Mouse (Mus musculus) forebrain, embryonic 10.5 days (tissue): ENCODE data around the gene Olfm3. TPM values are rescaled to one million over a fixed set of nuclear protein-coding genes. Genes with fewer than 3 reads are reported as not detected.

Experiments used
- DNase-seq: peaks from one replicate; pipeline ENCODE4 v3.0.0-alpha.2; 2017; ENCODE audit warnings: low spot score; ENCODE audit errors: extremely low spot score
- H3K27ac ChIP-seq: fragments of 300-500 bp; sonication (generic); 2 replicates; pipeline ENCODE4 v1.5.1; 2016; ENCODE audit warnings: mild to moderate bottlenecking
- H3K27me3 ChIP-seq: fragments of 300-500 bp; sonication (generic); 2 replicates; pipeline ENCODE4 v1.6.1; 2016; ENCODE audit warnings: mild to moderate bottlenecking; ENCODE audit not compliant: poor library complexity, severe bottlenecking
- H3K36me3 ChIP-seq: fragments of 300-500 bp; sonication (generic); replicated peaks from 2 replicates; pipeline ENCODE4 v1.6.1; 2016; ENCODE audit warnings: mild to moderate bottlenecking, moderate library complexity
- H3K4me1 ChIP-seq: fragments of 300-500 bp; sonication (generic); 2 replicates; pipeline ENCODE4 v1.6.1; 2016
- H3K4me3 ChIP-seq: fragments of 300-500 bp; sonication (generic); 2 replicates; pipeline ENCODE4 v1.5.1; 2016; ENCODE audit warnings: mild to moderate bottlenecking, moderate library complexity
- H3K9me3 ChIP-seq: fragments of 300-500 bp; sonication (generic); 2 replicates; pipeline ENCODE4 v1.6.1; 2016; ENCODE audit warnings: mild to moderate bottlenecking, moderate library complexity
- WGBS: fragments of 180-500 bp; shearing (Covaris S2); methylation state at CpG from one replicate; pipeline ENCODE4 v1.1.7; 2016; 5-methylcytosine and 5-hydroxymethylcytosine counted together
- polyA plus RNA-seq: library from polyadenylated mRNA; unstranded; fragments of >200 nt; fragmentation: Nextera tagmentation; extraction: Ambion mirVana; gene quantifications from 2 replicates; pipeline ENCODE4 v1.2.1, GENCODE M21; 2016

The Olfm3 gene
- polyA plus RNA-seq, 1 experiment from 2014 or later: 0.27 TPM

- H3K4me1 ChIP-seq: peaks cover 9% of the 10 kb centered on the region
- DNase-seq: no peak
- H3K9me3 ChIP-seq: no peaks in the 10 kb centered on the region
- no peaks in the 10 kb centered on the region for H3K27me3 ChIP-seq
- WGBS: 81% methylated on average over 4 of the region's 4 CpGs
- H3K36me3 ChIP-seq: no peaks in the 10 kb centered on the region
- H3K27ac ChIP-seq: no peak overlapping the region
- H3K4me3 ChIP-seq: no peak overlapping the region
Measured at GRCm38 (mm10) chr3:114962316-114963083, 58.6 kb downstream of the Olfm3 start.

GRCm38 (mm10) chr3:114971183-114971582 is 67.3 kb downstream of the Olfm3 start:
- H3K4me3 ChIP-seq: no peak overlapping the region
- H3K27me3 ChIP-seq: no peaks in the 10 kb centered on the region
- no peaks in the 10 kb centered on the region for H3K36me3 ChIP-seq
- no peak overlapping the region for H3K27ac ChIP-seq
- DNase-seq: no peak
- no peaks in the 10 kb centered on the region for H3K4me1 ChIP-seq
- H3K9me3 ChIP-seq: no peaks in the 10 kb centered on the region

- no peak overlapping the region for H3K4me3 ChIP-seq
- no peak for DNase-seq
- no peaks in the 10 kb centered on the region for H3K27me3 ChIP-seq
- H3K27ac ChIP-seq: no peak overlapping the region
- no peaks in the 10 kb centered on the region for H3K4me1 ChIP-seq
- no peaks in the 10 kb centered on the region for H3K36me3 ChIP-seq
- no peaks in the 10 kb centered on the region for H3K9me3 ChIP-seq
- WGBS: 73% methylated on average over 1 of the region's 1 CpGs
Measured at GRCm38 (mm10) chr3:114972522-114972921, 68.6 kb downstream of the Olfm3 start.

- 92% methylated on average over 2 of the region's 2 CpGs for WGBS
- Histone ChIP-seq H3K4me1 (no peaks in the 10 kb centered on the region), H3K4me3 (no peak overlapping the region), H3K36me3 (no peaks in the 10 kb centered on the region), H3K9me3 (no peaks in the 10 kb centered on the region), H3K27me3 (no peaks in the 10 kb centered on the region), H3K27ac (no peak overlapping the region)
- no peak for DNase-seq
Measured at GRCm38 (mm10) chr3:114990828-114991227, 87.0 kb downstream of the Olfm3 start.

GRCm38 (mm10) chr3:114995956-114996355 is 92.1 kb downstream of the Olfm3 start:
- Histone ChIP-seq H3K4me1 (no peaks in the 10 kb centered on the region), H3K36me3 (no peaks in the 10 kb centered on the region), H3K4me3 (no peak overlapping the region), H3K9me3 (no peaks in the 10 kb centered on the region), H3K27ac (no peak overlapping the region), H3K27me3 (no peaks in the 10 kb centered on the region)
- WGBS: 83% methylated on average over 1 of the region's 1 CpGs
- no peak for DNase-seq

- Histone ChIP-seq H3K4me3 (no peak overlapping the region), H3K9me3 (no peaks in the 10 kb centered on the region), H3K27ac (no peak overlapping the region), H3K4me1 (no peaks in the 10 kb centered on the region), H3K36me3 (no peaks in the 10 kb centered on the region), H3K27me3 (no peaks in the 10 kb centered on the region)
- no peak for DNase-seq
- WGBS: 90% methylated on average over 3 of the region's 3 CpGs
Measured at GRCm38 (mm10) chr3:115027560-115027959, 123.7 kb downstream of the Olfm3 start.

- WGBS: 89% methylated on average over 1 of the region's 1 CpGs
- Histone ChIP-seq H3K4me3 (no peak overlapping the region), H3K27me3 (no peaks in the 10 kb centered on the region), H3K27ac (no peak overlapping the region), H3K9me3 (no peaks in the 10 kb centered on the region), H3K4me1 (no peaks in the 10 kb centered on the region), H3K36me3 (no peaks in the 10 kb centered on the region)
- no peak for DNase-seq
Measured at GRCm38 (mm10) chr3:115028046-115028445, 124.2 kb downstream of the Olfm3 start.

GRCm38 (mm10) chr3:115028611-115029010 is 124.7 kb downstream of the Olfm3 start:
- H3K4me1 ChIP-seq: no peaks in the 10 kb centered on the region
- DNase-seq: no peak
- no peak overlapping the region for H3K4me3 ChIP-seq
- no peak overlapping the region for H3K27ac ChIP-seq
- H3K36me3 ChIP-seq: no peaks in the 10 kb centered on the region
- WGBS: 86% methylated on average over 1 of the region's 1 CpGs
- H3K27me3 ChIP-seq: no peaks in the 10 kb centered on the region
- no peaks in the 10 kb centered on the region for H3K9me3 ChIP-seq

GRCm38 (mm10) chr3:115049060-115049459 is 145.2 kb downstream of the Olfm3 start:
- WGBS: 89% methylated on average over 5 of the region's 5 CpGs
- no peaks in the 10 kb centered on the region for H3K36me3 ChIP-seq

GRCm38 (mm10) chr3:115064901-115065300 is 161.0 kb downstream of the Olfm3 start:
- Histone ChIP-seq H3K9me3 (no peaks in the 10 kb centered on the region), H3K27me3 (no peaks in the 10 kb centered on the region), H3K4me1 (no peaks in the 10 kb centered on the region; the same call in 1 of the 2 replicates), H3K4me3 (no peak overlapping the region), H3K27ac (no peak overlapping the region), H3K36me3 (no peaks in the 10 kb centered on the region)
- 88% methylated on average over 1 of the region's 1 CpGs for WGBS
- DNase-seq: no peak

More at GRCm38 (mm10) chr3:115049060-115049459, 145.2 kb downstream of the Olfm3 start:
- no peak overlapping the region for H3K4me3 ChIP-seq
- no peaks in the 10 kb centered on the region for H3K27me3 ChIP-seq
- DNase-seq: no peak
- H3K9me3 ChIP-seq: no peaks in the 10 kb centered on the region
- no peaks in the 10 kb centered on the region for H3K4me1 ChIP-seq
- no peak overlapping the region for H3K27ac ChIP-seq

- 26% methylated on average over 12 of the region's 12 CpGs for WGBS
- Histone ChIP-seq H3K27me3 (no peaks in the 10 kb centered on the region), H3K27ac (no peak overlapping the region; the same call in 1 of the 2 replicates), H3K4me1 (peaks cover 16% of the 10 kb centered on the region), H3K4me3 (no peak overlapping the region), H3K9me3 (no peaks in the 10 kb centered on the region), H3K36me3 (no peaks in the 10 kb centered on the region)
- peak; percentile 34 for DNase-seq
Measured at GRCm38 (mm10) chr3:115080428-115081181, 176.7 kb downstream of the Olfm3 start.

- DNase-seq: no peak
- 19% methylated on average over 2 of the region's 2 CpGs for WGBS
- no peaks in the 10 kb centered on the region for H3K36me3 ChIP-seq
Measured at GRCm38 (mm10) chr3:115081371-115081770, 177.5 kb downstream of the Olfm3 start.

GRCm38 (mm10) chr3:115082947-115083346 is 179.1 kb downstream of the Olfm3 start:
- peaks cover 16% of the 10 kb centered on the region for H3K4me1 ChIP-seq
- no peaks in the 10 kb centered on the region for H3K9me3 ChIP-seq
- H3K4me3 ChIP-seq: no peak overlapping the region
- H3K27ac ChIP-seq: no peak overlapping the region
- no peak for DNase-seq
- no peaks in the 10 kb centered on the region for H3K36me3 ChIP-seq
- no peaks in the 10 kb centered on the region for H3K27me3 ChIP-seq

More at GRCm38 (mm10) chr3:115081371-115081770, 177.5 kb downstream of the Olfm3 start:
- no peak overlapping the region for H3K27ac ChIP-seq
- no peaks in the 10 kb centered on the region for H3K27me3 ChIP-seq
- H3K4me3 ChIP-seq: no peak overlapping the region
- H3K9me3 ChIP-seq: no peaks in the 10 kb centered on the region
- H3K4me1 ChIP-seq: peaks cover 16% of the 10 kb centered on the region
